Mouse (Mus musculus) testis, postnatal 10 days (tissue): Measurements from ENCODE around the gene Zpbp2.

ENCODE experiments used
- DNase-seq: peaks from one replicate; pipeline ENCODE4 v3.0.0; 2021; ENCODE audit warnings: low spot score

Gene Zpbp2

GRCm38 (mm10) chr11:98555124-98555700, 4.3 kb downstream of the Zpbp2 start:
- DNase-seq = no peak

DNA sequence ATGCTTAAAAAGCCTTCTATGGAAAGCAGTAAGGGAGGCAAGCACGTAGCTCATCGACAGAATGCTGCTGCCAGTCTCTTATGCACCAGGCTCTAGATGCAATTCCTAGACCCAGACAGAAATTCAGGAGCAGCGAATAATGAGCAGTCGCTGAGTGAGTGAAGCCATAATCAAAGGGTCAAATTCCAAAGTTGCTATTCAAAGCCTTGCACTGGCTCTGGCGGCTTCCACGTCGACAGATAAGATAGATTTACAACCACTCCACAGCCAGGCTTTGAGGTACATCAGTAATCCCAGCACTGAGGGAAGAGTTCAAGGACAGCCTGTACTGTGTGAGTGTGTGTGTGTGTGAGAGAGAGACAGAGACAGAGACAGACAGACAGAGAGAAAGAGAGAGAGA, 10.0 kb downstream of the Zpbp2 start:
- DNase-seq = no peak

GRCm38 (mm10) chr11:98563025-98563424, 12.1 kb downstream of the Zpbp2 start:
- no peak for DNase-seq

DNA sequence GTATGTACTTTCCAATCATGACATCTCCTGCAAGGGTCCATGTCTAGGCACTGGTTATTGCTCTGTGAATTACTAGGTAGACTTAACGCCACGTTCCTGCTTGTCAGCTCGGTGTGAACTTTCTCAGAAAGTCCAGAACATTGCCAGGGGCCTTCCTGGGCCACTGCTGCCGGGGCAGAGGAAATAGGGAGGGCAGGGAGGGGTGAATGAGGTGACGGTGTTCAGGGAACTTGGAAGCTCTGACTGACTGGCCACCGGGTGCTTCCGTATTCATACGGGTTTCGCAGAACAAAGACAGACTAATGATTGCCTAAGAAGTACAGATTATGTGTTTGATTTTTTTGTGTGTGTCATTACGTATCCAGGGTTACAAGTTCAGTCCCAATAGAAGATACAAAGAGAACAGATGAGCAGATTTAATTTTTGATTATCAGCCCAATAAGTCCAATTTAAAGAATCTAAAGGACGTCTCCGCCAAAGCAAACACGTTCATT, 13.1 kb downstream of the Zpbp2 start:
- no peak for DNase-seq

DNA sequence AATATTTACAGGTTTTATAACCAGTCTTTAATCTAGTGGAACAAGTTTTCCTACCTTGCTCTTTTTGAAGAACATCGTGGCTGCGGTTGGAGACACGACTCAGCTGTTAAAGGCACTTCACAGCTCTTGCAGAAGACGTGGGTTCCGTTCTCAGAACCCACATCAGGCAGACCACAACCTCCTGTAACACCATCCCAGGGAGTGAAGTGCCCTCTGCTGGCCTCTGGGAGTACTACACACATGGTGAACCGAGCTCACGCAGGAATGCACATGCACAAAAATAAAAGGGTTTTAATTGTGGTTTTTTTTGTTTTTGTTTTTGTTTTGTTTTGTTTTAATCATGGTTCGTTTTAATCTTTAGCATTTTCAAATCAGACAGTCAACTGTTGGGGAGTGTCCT, 17.4 kb downstream of the Zpbp2 start:
- DNase-seq = no peak

GRCm38 (mm10) chr11:98569461-98569860, 18.6 kb downstream of the Zpbp2 start:
- DNase-seq = no peak

- DNase-seq = no peak
These were observed 26.9 kb downstream of the Zpbp2 start for GRCm38 (mm10) chr11:98577776-98578175.

GRCm38 (mm10) chr11:98580301-98581121, 29.6 kb downstream of the Zpbp2 start:
- DNase-seq = peak; percentile 69

- DNase-seq = no peak
These were observed 30.6 kb downstream of the Zpbp2 start for GRCm38 (mm10) chr11:98581286-98582029.

DNA sequence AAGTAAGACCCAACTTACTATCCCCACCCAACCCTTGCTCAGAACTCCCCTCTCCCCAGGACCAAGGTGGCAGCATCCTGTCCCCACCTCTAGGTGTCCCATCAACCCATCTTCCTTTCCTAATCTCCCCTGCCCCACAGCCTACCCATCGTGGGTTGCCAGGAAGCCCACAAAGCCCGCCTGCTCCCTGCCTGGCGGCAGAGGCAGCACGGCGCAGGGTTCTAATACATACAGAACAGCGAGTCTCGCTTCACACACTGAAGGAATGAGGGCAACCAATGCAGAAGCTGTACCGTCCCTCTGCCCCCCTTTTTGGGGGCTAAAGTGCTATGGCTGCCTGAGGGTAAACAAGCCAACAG, 31.1 kb downstream of the Zpbp2 start:
- no peak for DNase-seq

- no peak for DNase-seq
These were observed 31.8 kb downstream of the Zpbp2 start for GRCm38 (mm10) chr11:98582551-98583264.

- DNase-seq = no peak
These were observed 32.3 kb downstream of the Zpbp2 start for GRCm38 (mm10) chr11:98583265-98583552.

- no peak for DNase-seq
These were observed 32.7 kb downstream of the Zpbp2 start for GRCm38 (mm10) chr11:98583571-98583970.

DNA sequence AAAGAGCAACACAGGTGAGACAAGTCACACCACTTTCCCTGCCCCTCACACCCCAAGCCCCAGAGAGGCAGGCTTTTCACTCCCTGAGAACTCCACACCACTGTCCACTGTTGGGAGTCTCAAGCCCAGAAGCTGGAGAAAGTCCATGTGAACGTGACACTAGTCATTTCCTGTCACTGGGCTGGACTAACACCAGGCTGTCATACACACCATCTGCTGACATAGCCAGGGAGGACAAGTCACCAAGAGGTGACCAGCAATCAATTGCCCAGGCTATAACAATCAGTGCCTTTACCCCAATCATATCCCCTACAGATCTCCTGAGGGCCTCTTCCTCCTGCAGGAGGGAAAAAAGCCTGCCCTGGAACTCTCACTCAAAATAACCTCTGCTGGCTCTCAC, 33.2 kb downstream of the Zpbp2 start:
- no peak for DNase-seq

DNA sequence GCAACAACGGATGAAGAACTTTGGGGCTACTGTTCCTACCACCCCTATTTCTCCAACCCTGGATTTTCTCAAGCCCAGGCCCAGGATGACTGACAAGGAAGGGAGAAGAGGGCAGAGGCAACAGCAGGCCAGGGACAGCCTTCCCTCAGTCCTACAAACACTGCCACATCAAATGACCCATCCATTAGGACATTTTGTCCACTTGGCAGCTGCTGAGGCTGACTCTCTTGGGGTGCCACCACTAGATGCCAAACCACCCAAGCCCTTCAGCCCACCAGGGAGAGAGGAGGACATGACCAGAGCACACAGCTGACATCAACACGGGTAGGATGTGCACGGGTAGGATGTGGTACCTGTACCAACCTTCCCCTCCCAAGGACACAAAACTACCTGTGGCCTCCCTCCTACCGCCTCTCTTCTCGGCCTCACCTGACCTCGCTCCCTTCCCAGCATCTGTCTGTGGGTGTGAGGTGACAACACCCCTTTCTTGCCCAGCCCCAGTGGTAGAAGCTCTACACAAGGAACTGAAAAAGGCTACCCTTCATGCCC, 33.8 kb downstream of the Zpbp2 start:
- DNase-seq = no peak

GRCm38 (mm10) chr11:98586087-98586891, 35.4 kb downstream of the Zpbp2 start:
- DNase-seq = peak; percentile 70

GRCm38 (mm10) chr11:98586892-98587563, 36.1 kb downstream of the Zpbp2 start, which contains the start of gene Ormdl3:
Gene Ormdl3, minus strand, starts transcription at chr11:98587368.
- peak; percentile 99 for DNase-seq

- DNase-seq = peak; percentile 81
These were observed 37.0 kb downstream of the Zpbp2 start for GRCm38 (mm10) chr11:98587684-98588546.

GRCm38 (mm10) chr11:98588833-98589281, 38.0 kb downstream of the Zpbp2 start:
- DNase-seq = no peak

- DNase-seq = no peak
These were observed 38.4 kb downstream of the Zpbp2 start for GRCm38 (mm10) chr11:98589306-98589705.
